Mouse (Mus musculus) spleen, adult 2 months (tissue): ENCODE results near the gene Tas2r108. TPM values are rescaled to one million over a fixed set of nuclear protein-coding genes. Genes with fewer than 3 reads are reported as not detected.

Experiments used
- DNase-seq, 2 experiments: peaks; one replicate each; pipeline versions ENCODE4 v3.0.0 to v3.0.0-alpha.2; 2012 to 2021; ENCODE audit warnings: low spot score in 2 of 2, low read depth in 1 of 2
- H3K27ac ChIP-seq: fragments of 200-500 bp; 2 replicates; pipeline ENCODE4 v1.5.1; 2012; ENCODE audit warnings: low read length, inconsistent platforms; ENCODE audit not compliant: insufficient read depth
- H3K27me3 ChIP-seq: fragments of 200-500 bp; 2 replicates; pipeline ENCODE4 v1.6.1; 2012; ENCODE audit warnings: mild to moderate bottlenecking, moderate library complexity, low read length, inconsistent platforms; ENCODE audit not compliant: control insufficient read depth, insufficient read depth
- H3K36me3 ChIP-seq: fragments of 200-500 bp; 2 replicates; pipeline ENCODE4 v1.6.1; 2012; ENCODE audit warnings: mild to moderate bottlenecking, low read length, inconsistent platforms; ENCODE audit not compliant: control insufficient read depth, insufficient read depth
- H3K4me1 ChIP-seq: fragments of 200-500 bp; 2 replicates; pipeline ENCODE4 v1.6.1; 2011; ENCODE audit warnings: inconsistent platforms; ENCODE audit not compliant: control insufficient read depth, insufficient read depth, insufficient read length
- H3K4me3 ChIP-seq: fragments of 200-500 bp; 2 replicates; pipeline ENCODE4 v1.5.1; 2011; ENCODE audit warnings: mild to moderate bottlenecking, inconsistent platforms; ENCODE audit not compliant: insufficient read depth, insufficient read length; ENCODE audit errors: extremely low read depth
- CTCF ChIP-seq: fragments of 200-500 bp; IDR thresholded peaks from 2 replicates; pipeline ENCODE4 v1.5.1; 2011; ENCODE audit warnings: mild to moderate bottlenecking, inconsistent platforms; ENCODE audit not compliant: insufficient read depth, insufficient read length, insufficient replicate concordance; ENCODE audit errors: extremely low read depth
- POLR2A ChIP-seq: fragments of 200-500 bp; IDR thresholded peaks from 2 replicates; pipeline ENCODE4 v1.6.1; 2011; ENCODE audit warnings: low read depth, low read length, inconsistent platforms
- WGBS: fragments of 180-500 bp; shearing (Covaris S2); methylation state at CpG from one replicate; pipeline ENCODE4 v1.1.7; 2018; 5-methylcytosine and 5-hydroxymethylcytosine counted together
- polyA plus RNA-seq: library from polyadenylated mRNA; depleted of rRNA; stranded (reverse); fragments of >200 nt; gene quantifications from 2 replicates; pipeline ENCODE4 v1.2.3, GENCODE M21; 2012; rRNA removed

Gene Tas2r108
- polyA plus RNA-seq, 1 experiment: not detected

DNA sequence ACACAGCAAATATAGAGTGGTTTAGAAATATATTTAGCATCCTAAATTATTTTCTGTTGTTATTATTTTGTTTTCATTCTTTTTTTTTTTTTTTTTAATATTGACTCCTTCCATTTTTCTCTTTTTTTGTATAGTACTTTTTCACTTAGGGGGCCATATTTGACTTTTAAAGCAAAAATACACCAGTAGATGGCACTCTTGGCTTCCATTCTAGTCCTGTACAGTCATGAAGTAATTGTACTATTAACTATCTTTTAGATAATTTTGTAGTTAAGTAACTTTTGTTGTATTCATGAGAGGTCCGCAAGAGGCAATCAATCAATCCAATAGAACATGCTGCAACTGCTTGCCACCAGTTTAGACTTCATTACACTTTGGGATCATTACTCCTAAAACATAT, 13.6 kb upstream of the Tas2r108 start:
- no peak overlapping the region for H3K4me3 ChIP-seq
- TF ChIP-seq CTCF: no peak
- TF ChIP-seq POLR2A: no peak
- no peaks in the 10 kb centered on the region for H3K4me1 ChIP-seq
- WGBS: 91% methylated on average over 1 of the region's 1 CpGs
- no peak for DNase-seq
- H3K27me3 ChIP-seq: no peaks in the 10 kb centered on the region
- H3K27ac ChIP-seq: no peak overlapping the region
- H3K36me3 ChIP-seq: peaks cover 47% of the 10 kb centered on the region

GRCm38 (mm10) chr6:40482318-40482717, 11.0 kb upstream of the Tas2r108 start:
- Histone ChIP-seq H3K27me3 (no peaks in the 10 kb centered on the region), H3K4me3 (no peak overlapping the region), H3K36me3 (peaks cover 34% of the 10 kb centered on the region), H3K4me1 (no peaks in the 10 kb centered on the region), H3K27ac (no peak overlapping the region)
- 96% methylated on average over 5 of the region's 5 CpGs for WGBS
- no peak for DNase-seq
- TF ChIP-seq CTCF (no peak), POLR2A (no peak)

- DNase-seq: no peak
- no peak for TF ChIP-seq CTCF
- TF ChIP-seq POLR2A: no peak
- no peak within 1 kb of the TSS for H3K4me3 ChIP-seq
- H3K36me3 ChIP-seq: no peaks in the 10 kb centered on the region
- no peaks in the 10 kb centered on the region for H3K27me3 ChIP-seq
- H3K4me1 ChIP-seq: no peaks in the 10 kb centered on the region
- H3K27ac ChIP-seq: no peak within 1 kb of the TSS
Observed at GRCm38 (mm10) chr6:40490933-40491332, 2.4 kb upstream of the Tas2r108 start, which contains the start of gene Tas2r137. Tas2r137 (plus strand) TSS chr6:40491233.

DNA sequence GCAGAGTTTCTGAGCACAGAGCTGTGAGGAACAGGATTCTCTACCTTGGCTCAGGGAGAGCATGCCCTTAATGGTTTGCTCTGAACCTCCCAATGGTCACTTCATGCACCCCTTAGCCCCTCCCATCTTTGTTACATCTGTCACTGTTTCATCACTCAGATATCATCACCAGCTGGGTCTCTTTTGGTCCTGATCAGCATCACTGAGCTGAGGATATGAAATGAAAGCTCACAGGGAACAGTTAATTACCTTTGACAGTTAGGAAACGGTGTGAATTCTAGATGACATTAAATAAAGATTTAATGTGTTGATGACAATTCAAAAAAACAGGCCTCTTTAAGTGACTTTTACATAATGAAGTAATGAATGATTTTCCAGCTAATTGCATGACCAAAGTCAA, 26.1 kb downstream of the Tas2r108 start, which contains the start of gene Prss37:
Gene Prss37 (minus strand): TSS at position 101 of the 400 bp plus-strand sequence.
- Histone ChIP-seq H3K27me3 (no peaks in the 10 kb centered on the region), H3K27ac (no peak within 1 kb of the TSS), H3K4me1 (no peaks in the 10 kb centered on the region), H3K36me3 (no peaks in the 10 kb centered on the region), H3K4me3 (no peak within 1 kb of the TSS)
- DNase-seq: no peak
- TF ChIP-seq POLR2A: no peak
- WGBS: 78% methylated on average over 1 of the region's 1 CpGs

Other genes with a start within 250 kb of the Tas2r108 start
- gene Agk, start 168.4 kb upstream of the Tas2r108 start, polyA plus RNA-seq: 5.1 and 5.3 TPM in 2 replicates
- gene E330009J07Rik, start 57.4 kb upstream of the Tas2r108 start, polyA plus RNA-seq: 3.6 and 4.7 TPM in 2 replicates
- not detected in 2 replicates for gene Wee2, start 54.4 kb upstream of the Tas2r108 start, polyA plus RNA-seq
- gene Ssbp1, start 22.2 kb upstream of the Tas2r108 start, polyA plus RNA-seq: 7.2 and 8.5 TPM in 2 replicates
- gene Tas2r137, start 2.3 kb upstream of the Tas2r108 start, polyA plus RNA-seq: not detected in 2 replicates
- gene Prss37, start 26.0 kb downstream of the Tas2r108 start, polyA plus RNA-seq: not detected in 2 replicates
- not detected in 2 replicates for gene Olfr461, start 61.5 kb downstream of the Tas2r108 start, polyA plus RNA-seq
- gene Olfr460, start 76.0 kb downstream of the Tas2r108 start, polyA plus RNA-seq: not detected in 2 replicates
- 0.18 and 0.34 TPM in 2 replicates for gene Clec5a, start 92.3 kb downstream of the Tas2r108 start, polyA plus RNA-seq
- not detected in 2 replicates for gene Tas2r138, start 119.8 kb downstream of the Tas2r108 start, polyA plus RNA-seq
- 0.14 and 0.18 TPM in 2 replicates for gene Mgam, start 135.3 kb downstream of the Tas2r108 start, polyA plus RNA-seq